Mouse (Mus musculus): ENCODE measurements around the gene Dennd5b. TPM values are rescaled to one million over a fixed set of nuclear protein-coding genes. Genes with fewer than 3 reads are reported as not detected.
"Not testable (repeated sequence)": the region's sequence is repeated elsewhere in the genome, so short reads cannot be mapped to it uniquely, and the experiment has no call there.

Dennd5b gene
- total RNA-seq, 2 experiments from 2014 or later: 22.9 to 25.8 TPM

DNA sequence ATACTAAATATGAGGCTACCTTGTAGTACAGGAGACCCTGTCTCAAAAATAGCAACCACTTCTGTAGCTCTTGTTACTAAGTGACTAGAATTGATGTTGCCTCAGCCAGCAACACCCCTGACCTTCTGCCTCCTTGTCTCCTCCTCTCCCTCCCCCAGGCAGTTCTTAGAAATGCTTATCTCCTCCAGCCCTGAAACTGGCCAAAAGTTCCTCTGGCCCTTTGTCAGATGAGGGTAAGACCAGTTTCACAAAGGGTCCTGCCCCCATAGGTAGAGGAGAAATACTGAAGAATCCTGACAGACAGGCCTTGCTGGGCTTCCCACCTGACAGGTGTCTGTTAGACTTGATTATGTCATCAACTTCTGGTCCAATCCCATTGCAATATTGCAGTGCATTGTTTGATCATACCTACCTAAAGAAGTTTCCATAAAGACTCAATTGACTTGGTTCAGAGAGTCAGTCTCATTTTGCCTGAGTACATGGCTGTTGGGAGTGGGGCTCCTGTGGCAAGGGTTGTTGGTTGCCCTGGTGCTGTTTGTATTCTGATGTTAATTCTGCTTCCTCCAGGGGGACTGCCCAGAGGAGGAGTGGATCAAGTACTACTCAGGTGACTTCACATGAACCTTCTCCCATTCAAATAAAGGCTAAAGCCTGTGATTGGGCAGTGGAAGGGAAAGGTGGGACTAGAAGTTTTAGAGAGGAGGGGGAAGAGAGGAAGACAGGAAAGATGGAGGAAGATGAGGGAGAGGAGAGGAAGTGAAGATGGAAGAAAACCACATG is 145.6 kb downstream of the Dennd5b start:
- DNase-seq (ENCODE audit: low spot score in 2 of 2): no peak

DNA sequence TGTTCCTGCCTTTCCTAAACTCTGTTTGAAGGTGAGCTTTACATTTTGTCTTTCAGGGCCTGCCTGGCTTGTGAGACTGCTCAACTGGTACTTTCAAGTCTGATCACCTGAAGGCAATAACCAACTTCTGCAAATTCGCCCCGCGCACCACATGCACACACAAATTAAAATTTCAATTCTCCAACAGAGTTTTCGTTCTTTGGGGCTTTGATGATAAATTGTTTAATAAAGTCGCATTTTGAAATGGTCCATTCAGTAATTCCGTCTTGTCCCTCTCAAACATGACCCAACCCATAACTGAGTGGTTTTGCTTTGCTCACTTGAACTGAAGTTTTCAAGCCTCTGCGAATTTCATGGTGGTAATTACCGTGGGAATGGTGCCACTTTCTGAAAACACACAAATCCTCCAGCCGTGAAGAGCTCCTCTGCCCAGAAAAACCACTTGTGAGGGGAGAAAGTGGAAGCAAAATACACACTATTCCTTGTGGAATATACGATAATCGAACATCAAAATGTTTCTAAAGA is 154.5 kb downstream of the Dennd5b start:
- no peak for DNase-seq (ENCODE audit: low spot score in 2 of 2)

DNA sequence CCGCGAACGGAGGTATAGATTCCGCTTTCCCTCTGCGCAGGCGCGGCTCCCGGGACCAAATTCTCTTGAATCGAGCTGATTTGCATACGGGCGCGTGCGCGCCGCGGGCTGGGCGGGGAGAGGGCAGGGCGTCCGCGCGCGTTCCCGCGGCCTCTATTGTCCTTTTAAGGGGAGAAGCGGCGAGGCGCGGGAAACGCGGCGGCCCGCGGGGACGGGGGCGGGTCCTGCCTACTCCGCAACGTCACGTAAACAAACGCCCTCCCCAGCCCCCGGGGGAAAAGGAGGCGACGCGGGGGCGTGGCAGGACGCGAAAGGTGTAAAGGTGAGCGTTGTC is 155.1 kb downstream of the Dennd5b start, which contains the start of gene Sinhcaf:
Gene Sinhcaf, minus strand, starts transcription at position 59 of the 334 bp plus-strand sequence.
- peak; percentile 91 to 99 for DNase-seq (ENCODE audit: low spot score in 2 of 2)

DNA sequence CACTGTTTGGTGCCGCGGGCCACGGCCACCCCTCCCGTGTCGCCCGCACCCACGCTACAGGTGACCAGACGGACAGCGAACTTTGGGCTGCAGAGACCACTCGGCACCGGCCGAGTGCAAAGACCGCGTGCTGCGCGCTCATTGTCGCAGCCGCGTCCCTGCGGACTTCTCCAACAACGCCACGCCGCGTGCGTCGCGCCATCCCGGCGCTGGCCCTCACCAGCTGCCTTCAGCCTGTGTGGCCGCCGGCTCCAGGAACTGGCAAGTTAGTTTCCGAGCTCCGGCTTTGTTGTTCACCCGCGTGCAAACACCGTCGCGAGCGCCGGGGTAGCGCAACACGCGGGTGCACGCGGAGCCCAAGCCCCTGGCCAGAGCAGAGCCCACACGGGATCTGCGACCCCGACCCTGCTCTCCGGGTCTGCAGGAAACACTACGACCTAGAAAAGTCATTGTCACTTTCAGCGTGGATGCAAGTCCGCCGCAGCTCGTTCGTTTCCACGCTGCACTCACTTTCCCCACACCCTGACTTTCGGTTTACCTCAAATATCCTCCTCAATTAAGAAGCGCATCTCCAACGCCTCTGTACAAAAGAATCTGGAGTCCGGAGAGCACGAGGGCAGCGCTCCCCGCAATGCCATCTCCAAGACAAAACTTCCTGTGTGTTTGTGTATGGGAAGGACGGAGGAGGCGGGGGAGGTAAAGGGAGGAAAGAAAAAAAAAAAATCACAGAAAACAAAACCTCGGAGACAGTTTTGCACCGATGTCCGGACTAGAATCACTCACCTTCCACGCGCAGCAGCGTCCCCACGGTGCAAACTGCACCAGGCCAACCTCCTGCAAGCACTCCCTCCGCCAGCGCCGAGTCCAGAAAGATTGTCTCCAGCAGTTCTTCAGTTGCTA is 155.7 kb downstream of the Dennd5b start:
- peak; percentile 8 to 24 for DNase-seq (ENCODE audit: low spot score in 2 of 2)

DNA sequence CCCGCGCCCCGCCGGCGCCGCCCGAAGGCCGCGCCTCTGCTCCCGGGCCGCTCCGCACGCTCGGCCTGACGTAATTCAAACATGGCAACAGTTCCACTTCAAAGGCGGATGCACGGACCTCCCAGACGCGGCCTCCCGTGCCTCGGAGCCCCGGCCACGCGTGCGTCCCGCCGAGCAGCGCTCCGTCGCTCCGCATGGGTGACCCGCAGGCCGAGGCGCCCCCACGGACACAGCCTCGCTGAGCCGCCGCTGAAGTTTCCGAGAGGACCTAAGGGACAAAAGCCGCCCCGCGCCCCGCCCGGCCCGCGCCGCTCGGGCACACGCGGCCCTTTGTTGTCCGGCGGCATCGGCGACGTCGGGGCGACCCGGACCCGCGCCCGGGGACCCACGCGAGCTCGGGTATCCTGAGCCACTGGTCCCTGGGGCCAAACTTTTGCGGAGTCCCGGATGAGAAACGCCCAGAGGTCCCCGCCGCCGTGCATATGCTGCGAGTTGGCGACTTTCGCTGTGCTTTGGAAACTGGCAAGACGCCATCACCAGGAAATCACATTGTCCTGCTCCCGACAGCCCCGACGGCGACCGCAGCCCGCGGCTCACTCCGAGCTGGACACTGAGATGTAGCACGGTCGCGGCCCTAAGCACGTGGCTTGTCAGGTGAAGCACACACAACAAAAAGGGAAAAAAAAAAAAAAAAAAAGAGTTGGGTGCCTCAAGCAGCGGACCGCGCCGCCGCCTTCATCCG is 156.5 kb downstream of the Dennd5b start:
- peak; percentile 49 to 57 for DNase-seq (ENCODE audit: low spot score in 2 of 2)

DNA sequence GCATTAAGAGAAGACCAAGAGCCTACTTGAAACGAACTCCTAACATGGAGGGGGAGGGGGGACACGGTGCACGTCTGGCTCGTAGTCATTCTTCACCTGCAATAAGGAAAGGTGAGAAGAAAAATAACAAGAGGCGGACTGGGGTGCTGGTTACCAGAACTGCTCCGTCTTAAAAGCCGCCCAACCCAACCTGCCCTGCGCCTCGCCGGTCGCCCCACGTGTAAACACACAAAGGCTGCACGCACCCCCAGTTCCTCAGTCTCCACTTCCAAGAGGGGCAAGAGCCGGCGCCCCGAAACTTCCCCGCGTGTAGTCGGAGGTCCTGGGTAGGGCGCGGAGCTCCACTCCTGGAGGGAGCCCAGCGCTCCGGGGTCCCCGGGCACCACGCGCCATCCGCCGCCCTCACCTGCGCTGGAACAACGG is 157.1 kb downstream of the Dennd5b start:
- peak in 1 of 2 experiments; percentile 33 for DNase-seq (ENCODE audit: low spot score in 2 of 2)

DNA sequence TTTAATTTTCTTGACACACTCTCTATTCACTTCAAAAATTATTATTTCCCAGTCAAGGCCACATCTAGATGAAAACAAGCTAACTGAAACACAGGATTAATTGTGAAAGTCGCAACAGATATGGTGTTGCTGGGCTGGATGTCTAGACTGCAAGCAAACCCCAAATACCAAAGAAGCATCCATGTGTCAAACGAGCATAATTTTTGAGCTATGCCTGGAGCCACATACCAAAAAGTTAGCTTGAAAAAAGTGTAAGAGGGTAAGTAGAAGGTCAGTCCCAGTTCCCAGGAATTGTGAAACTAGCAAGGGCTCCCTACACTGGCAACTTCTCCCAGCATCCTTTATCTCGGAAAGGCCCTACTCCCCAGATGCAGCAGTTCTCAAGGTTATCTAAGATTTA is 157.8 kb downstream of the Dennd5b start:
- DNase-seq (ENCODE audit: low spot score in 2 of 2): no peak

DNA sequence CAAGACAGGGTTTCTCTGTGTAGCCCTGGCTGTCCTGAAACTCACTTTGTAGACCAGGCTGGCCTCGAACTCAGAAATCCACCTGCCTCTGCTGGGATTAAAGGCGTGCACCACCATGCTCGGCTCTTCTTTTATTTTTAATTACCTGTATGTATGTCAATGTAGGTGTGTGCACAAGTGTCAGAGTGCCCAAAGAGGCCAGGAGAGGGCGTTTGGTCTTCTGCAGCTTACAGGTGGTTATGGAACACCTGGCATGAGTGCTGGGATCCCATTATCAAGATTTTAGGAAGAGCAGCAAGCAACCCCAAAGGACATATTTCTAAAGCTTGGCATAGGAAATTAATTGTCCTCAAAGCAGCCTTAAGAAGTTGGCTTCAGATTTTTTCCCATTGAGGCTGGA is 159.1 kb downstream of the Dennd5b start:
- DNase-seq (ENCODE audit: low spot score in 2 of 2): no peak

DNA sequence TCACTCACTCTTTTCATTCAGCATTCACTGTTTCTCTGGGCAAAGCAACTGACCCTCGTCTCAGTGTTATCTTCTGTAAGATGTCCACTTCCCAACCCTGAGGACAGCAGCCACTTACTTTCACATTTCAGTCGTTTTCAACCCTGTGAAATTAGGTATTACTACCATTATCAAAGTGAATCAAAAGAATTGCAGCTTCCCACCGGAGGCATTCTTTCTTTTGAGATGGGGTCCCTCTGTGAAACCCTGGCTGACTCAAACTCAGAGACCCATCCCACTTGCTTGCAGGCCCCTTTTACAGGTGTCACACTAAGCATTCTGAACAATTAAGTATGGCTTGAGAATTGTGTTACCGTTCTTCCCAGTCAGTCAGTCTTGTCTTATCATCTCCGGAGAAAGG is 159.6 kb downstream of the Dennd5b start:
- DNase-seq (ENCODE audit: low spot score in 2 of 2): no peak

DNA sequence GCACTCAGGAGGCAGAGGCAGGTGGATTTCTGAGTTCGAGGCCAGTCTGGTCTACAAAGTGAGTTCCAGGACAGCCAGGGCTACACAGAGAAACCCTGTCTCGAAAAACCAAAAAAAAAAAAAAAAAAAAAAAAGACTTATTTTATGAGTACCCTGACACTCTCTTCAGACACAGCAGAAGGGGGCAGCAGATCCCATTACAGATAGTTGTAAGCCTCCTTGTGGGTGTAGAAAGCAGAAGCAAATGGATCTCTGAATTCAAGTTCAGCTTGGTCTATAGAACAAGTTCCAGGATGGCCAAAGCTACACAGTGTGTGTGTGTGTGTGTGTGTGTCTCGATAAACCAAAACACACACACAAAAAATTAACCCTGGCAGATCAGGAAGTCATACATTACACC is 161.1 kb downstream of the Dennd5b start:
- DNase-seq (ENCODE audit: low spot score in 2 of 2): not testable (repeated sequence)

Other genes with a start within 250 kb of the Dennd5b start
- gene Caprin2, start 205.4 kb downstream of the Dennd5b start, total RNA-seq (2021): 10 to 100 TPM; 21.7 to 25.5 TPM
- gene Sinhcaf, start 155.2 kb downstream of the Dennd5b start, total RNA-seq (2021): 10 to 100 TPM; 63.4 to 80.4 TPM
- not detected for gene Gm10203, start 28.5 kb upstream of the Dennd5b start, total RNA-seq (2021)
- 10 to 100 TPM; 15.6 to 16.4 TPM for gene Etfbkmt, start 38.2 kb upstream of the Dennd5b start, total RNA-seq (2021)
- 10 to 100 TPM; 23.4 to 24.0 TPM for gene Amn1, start 87.0 kb upstream of the Dennd5b start, total RNA-seq (2021)
- 10 to 100 TPM; 45.0 to 49.8 TPM for gene Resf1, start 207.7 kb upstream of the Dennd5b start, total RNA-seq (2021)